Mouse (Mus musculus) limb, embryonic 11.5 days (tissue): Measurements from ENCODE around the gene Pdcd11. TPM values are rescaled to one million over a fixed set of nuclear protein-coding genes. Genes with fewer than 3 reads are reported as not detected.
A peak's percentile ranks its signal among the peaks of the same experiment; 100 is the strongest.

Experiments used
- ATAC-seq: fragments of 200-750 bp; cut with Nextera tagmentation; 2 replicates; pipeline ENCODE4 v1.8.0; 2017; ENCODE audit warnings: low read depth; ENCODE audit not compliant: insufficient number of reproducible peaks, low FRiP score, low TSS enrichment
- DNase-seq: peaks from one replicate; pipeline ENCODE4 v3.0.0-alpha.2; 2015; ENCODE audit warnings: low spot score
- H3K27ac ChIP-seq: fragments of 300-500 bp; sonication (generic); replicated peaks from 2 replicates; pipeline ENCODE4 v1.5.1; 2014; ENCODE audit warnings: low read depth, mild to moderate bottlenecking, low read length
- H3K27me3 ChIP-seq: fragments of 300-500 bp; sonication (generic); 2 replicates; pipeline ENCODE4 v1.6.1; 2014; ENCODE audit warnings: mild to moderate bottlenecking, low read length, mixed read lengths; ENCODE audit not compliant: control insufficient read depth, insufficient read depth
- H3K36me3 ChIP-seq: fragments of 300-500 bp; sonication (generic); 2 replicates; pipeline ENCODE4 v1.6.1; 2014; ENCODE audit warnings: mild to moderate bottlenecking, low read length, moderate library complexity, mixed read lengths; ENCODE audit not compliant: control insufficient read depth, insufficient read depth
- H3K4me1 ChIP-seq: fragments of 300-500 bp; sonication (generic); 2 replicates; pipeline ENCODE4 v1.6.1; 2014; ENCODE audit warnings: low read length, mixed read lengths; ENCODE audit not compliant: control insufficient read depth, insufficient read depth
- H3K4me2 ChIP-seq: fragments of 300-500 bp; sonication (generic); 2 replicates; pipeline ENCODE4 v1.6.1; 2014; ENCODE audit warnings: low read depth, mild to moderate bottlenecking, moderate library complexity; ENCODE audit not compliant: severe bottlenecking
- H3K4me3 ChIP-seq: fragments of 300-500 bp; sonication (generic); 2 replicates; pipeline ENCODE4 v1.5.1; 2014; ENCODE audit warnings: low read depth, low read length
- H3K9ac ChIP-seq: fragments of 300-500 bp; sonication (generic); 2 replicates; pipeline ENCODE4 v1.6.1; 2014; ENCODE audit warnings: mild to moderate bottlenecking, low read length
- H3K9me3 ChIP-seq: fragments of 300-500 bp; sonication (generic); 2 replicates; pipeline ENCODE4 v1.6.1; 2016; ENCODE audit warnings: low read length; ENCODE audit not compliant: control insufficient read depth
- WGBS: fragments of 180-500 bp; shearing (Covaris S2); extraction: QIAGEN DNeasy Blood & Tissue Kit; methylation state at CpG from one replicate; pipeline ENCODE4 v1.1.7; 2014; 5-methylcytosine and 5-hydroxymethylcytosine counted together
- polyA plus RNA-seq: library from polyadenylated mRNA; unstranded; fragments of >200 nt; fragmentation: Nextera tagmentation; extraction: Ambion mirVana; gene quantifications from 2 replicates; pipeline ENCODE4 v1.2.1, GENCODE M21; 2014

Pdcd11 gene
- polyA plus RNA-seq, 1 experiment from 2014 or later, result 11.0 TPM

DNA sequence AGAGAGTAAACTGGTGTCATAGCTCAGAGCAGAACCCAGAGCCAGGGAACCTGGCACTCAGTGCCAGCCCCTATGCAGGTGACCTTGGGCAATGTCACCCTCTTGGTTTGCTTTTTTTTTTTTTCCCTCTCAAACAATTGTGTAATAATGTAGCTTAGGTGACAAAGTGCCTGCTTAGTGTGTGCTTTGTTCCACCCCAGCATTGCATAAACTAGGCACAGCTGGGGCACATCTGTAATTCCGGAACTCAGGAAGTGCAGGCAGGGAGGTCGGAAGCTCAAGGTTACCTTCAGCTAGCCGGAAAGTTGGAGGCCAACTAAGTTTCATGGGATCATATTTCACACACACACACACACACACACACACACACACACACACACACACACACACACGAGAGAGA, 59.3 kb downstream of the Pdcd11 start:
- peak; percentile 45 for DNase-seq
- Histone ChIP-seq H3K9me3 (no peaks in the 10 kb centered on the region), H3K36me3 (no peaks in the 10 kb centered on the region), H3K4me2 (no peak overlapping the region), H3K27me3 (no peaks in the 10 kb centered on the region), H3K4me3 (no peak overlapping the region), H3K4me1 (0 out of 2 replicates have a peak, but pooled peaks cover 6% of the 10 kb centered on the region), H3K9ac (no peak overlapping the region), H3K27ac (peak overlapping the region; percentile 10)
- 13% methylated on average over 4 of the region's 4 CpGs for WGBS
- no peak for ATAC-seq

DNA sequence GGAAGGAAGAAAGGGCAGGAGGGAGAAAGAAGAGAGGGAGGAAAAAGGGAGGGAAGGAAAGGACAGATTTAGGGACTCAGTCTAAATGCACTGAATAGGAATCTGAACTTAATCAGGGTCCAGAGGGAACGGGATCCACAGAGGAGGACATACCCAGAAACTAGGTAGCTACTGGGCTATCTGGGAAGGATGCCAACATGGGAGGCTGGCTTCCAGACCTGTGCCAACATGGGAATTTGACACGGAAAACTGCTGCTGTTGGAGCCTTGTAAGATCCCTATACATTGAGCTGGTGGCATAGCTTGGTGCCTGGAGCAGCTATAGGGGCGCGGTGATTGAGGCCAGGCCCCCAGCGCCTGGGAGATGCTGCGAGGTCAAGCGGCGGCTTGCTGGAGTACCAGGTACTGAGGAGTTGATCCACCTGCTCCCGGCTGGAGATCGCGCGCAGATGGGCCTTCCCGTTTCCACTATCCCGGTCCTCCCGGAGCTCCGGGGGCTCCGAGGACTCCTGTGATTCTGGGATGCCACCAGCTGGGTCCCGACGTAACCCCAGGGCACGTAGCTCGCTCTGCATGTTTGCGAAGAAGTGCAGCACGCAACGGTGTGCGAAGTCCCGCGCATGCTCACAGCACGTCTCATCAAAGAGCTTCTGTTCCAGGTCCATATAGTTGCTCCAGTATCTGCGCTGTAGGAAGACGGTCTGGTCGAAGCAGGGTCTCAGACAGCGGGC, 60.9 kb downstream of the Pdcd11 start:
- WGBS, result 23% methylated on average over 32 of the region's 32 CpGs
- Histone ChIP-seq H3K4me1 (0 out of 2 replicates have a peak, but pooled peaks cover 6% of the 10 kb centered on the region), H3K27me3 (no peaks in the 10 kb centered on the region), H3K4me3 (peak overlapping the region; percentile 19), H3K36me3 (no peaks in the 10 kb centered on the region), H3K4me2 (peak overlapping the region; percentile 43), H3K9me3 (no peaks in the 10 kb centered on the region), H3K9ac (peak overlapping the region; percentile 35; the same call in 1 of the 2 replicates), H3K27ac (no peak overlapping the region)
- ATAC-seq (no peak), DNase-seq (peak; percentile 34)

DNA sequence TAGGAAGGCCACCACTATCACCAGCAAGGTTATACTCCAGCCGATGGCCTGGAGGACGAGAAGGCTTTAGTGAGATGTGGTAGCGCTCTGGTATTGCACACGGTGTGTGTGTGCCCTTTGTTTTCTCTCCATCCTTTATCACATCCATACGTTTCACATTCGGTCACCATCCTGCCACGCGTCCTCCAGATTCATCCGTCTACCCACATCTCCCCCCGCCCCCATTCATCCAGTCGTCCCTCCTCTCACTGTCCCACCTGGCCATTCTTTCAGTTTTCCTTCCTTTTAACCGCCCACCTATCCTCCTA, 61.4 kb downstream of the Pdcd11 start:
- ATAC-seq, result no peak
- H3K9ac ChIP-seq, result no peak overlapping the region

DNA sequence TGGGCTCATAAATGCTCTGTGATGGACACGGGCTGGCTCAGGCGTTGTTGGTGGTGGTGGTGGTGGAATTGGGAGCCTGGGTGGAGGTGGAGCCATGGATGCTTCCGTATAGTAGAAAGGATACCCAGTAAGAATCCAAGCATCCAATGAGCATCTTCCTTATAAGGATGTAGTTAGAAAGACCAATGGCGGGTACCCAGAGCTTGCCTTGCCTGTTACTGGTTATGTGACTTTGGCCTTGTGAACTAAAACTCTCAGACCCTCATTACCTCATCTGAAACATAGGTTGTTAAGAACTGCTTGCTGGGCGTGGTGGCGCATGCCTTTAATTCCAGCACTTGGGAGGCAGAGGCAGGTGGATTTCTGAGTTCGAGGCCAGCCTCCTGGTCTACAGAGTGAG, 63.2 kb downstream of the Pdcd11 start:
- H3K9me3 ChIP-seq, result no peaks in the 10 kb centered on the region
- H3K27me3 ChIP-seq, result no peaks in the 10 kb centered on the region
- H3K4me1 ChIP-seq, result 0 out of 2 replicates have a peak, but pooled peaks cover 6% of the 10 kb centered on the region
- H3K27ac ChIP-seq, result no peak overlapping the region
- WGBS, result 86% methylated on average over 7 of the region's 7 CpGs
- H3K4me3 ChIP-seq, result no peak overlapping the region
- ATAC-seq (no peak), DNase-seq (no peak)
- no peaks in the 10 kb centered on the region for H3K36me3 ChIP-seq
- no peak overlapping the region for H3K9ac ChIP-seq
- H3K4me2 ChIP-seq, result no peak overlapping the region

More for the DNA sequence above, 61.4 kb downstream of the Pdcd11 start:
- DNase-seq, result no peak
- Histone ChIP-seq H3K9me3 (no peaks in the 10 kb centered on the region), H3K36me3 (no peaks in the 10 kb centered on the region), H3K4me2 (peak overlapping the region; percentile 43; the same call in 1 of the 2 replicates), H3K4me3 (no peak overlapping the region), H3K27ac (no peak overlapping the region), H3K27me3 (no peaks in the 10 kb centered on the region), H3K4me1 (0 out of 2 replicates have a peak, but pooled peaks cover 6% of the 10 kb centered on the region)
- 64% methylated on average over 12 of the region's 12 CpGs for WGBS

DNA sequence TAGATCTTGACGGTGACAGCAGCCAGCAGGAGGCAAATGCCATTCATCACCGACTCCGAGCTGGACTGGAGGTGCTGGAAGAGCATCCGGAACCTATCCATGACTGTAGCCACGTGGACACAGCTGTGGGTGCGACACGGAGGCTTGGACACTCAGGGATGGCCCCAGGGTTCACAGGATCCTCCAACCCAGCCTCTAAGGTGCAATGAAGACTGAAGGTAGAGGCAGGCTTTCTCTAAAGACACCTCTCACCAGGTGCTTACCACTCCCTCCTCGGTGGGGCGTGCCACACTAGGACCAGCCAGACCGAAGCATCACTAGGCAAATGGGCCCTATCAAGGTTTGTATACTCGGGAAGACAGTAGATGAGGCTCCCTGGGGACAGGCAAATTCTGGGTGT, 67.1 kb downstream of the Pdcd11 start, which contains the start of gene Calhm3:
Calhm3 (minus strand) TSS at position 101 of the 400 bp plus-strand sequence.
- Histone ChIP-seq H3K36me3 (no peaks in the 10 kb centered on the region), H3K9ac (no peak within 1 kb of the TSS), H3K9me3 (no peaks in the 10 kb centered on the region), H3K27ac (no peak within 1 kb of the TSS), H3K27me3 (no peaks in the 10 kb centered on the region), H3K4me1 (no peaks in the 10 kb centered on the region), H3K4me2 (no peak within 1 kb of the TSS), H3K4me3 (no peak within 1 kb of the TSS)
- ATAC-seq (no peak), DNase-seq (no peak)
- 82% methylated on average over 11 of the region's 11 CpGs for WGBS

DNA sequence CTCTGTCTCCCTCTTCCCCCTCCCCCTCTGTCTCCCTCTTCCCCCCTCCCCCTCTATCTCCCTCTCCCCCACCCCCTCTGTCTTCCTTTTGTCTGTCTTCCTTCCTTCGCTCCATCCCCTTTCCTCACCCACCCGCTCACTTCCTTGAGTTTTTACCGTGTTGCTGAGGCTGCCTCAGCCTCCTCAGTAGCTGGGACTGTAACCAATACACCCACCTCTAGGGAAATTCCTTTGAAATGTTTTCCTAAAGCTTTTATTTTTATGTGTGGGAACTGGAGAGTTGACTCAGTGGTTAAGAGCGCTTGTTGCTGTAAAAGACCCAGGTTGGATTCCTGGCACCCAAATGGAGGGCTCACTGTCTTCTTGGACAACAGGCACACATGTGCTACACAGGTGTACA, 71.1 kb downstream of the Pdcd11 start:
- Histone ChIP-seq H3K36me3 (no peaks in the 10 kb centered on the region), H3K9ac (no peak overlapping the region), H3K4me2 (no peak overlapping the region), H3K27ac (no peak overlapping the region), H3K4me1 (0 out of 2 replicates have a peak, but pooled peaks cover 2% of the 10 kb centered on the region), H3K27me3 (no peaks in the 10 kb centered on the region), H3K9me3 (no peaks in the 10 kb centered on the region), H3K4me3 (no peak overlapping the region)
- 60% methylated on average over 3 of the region's 4 CpGs for WGBS
- ATAC-seq (no peak), DNase-seq (no peak)

DNA sequence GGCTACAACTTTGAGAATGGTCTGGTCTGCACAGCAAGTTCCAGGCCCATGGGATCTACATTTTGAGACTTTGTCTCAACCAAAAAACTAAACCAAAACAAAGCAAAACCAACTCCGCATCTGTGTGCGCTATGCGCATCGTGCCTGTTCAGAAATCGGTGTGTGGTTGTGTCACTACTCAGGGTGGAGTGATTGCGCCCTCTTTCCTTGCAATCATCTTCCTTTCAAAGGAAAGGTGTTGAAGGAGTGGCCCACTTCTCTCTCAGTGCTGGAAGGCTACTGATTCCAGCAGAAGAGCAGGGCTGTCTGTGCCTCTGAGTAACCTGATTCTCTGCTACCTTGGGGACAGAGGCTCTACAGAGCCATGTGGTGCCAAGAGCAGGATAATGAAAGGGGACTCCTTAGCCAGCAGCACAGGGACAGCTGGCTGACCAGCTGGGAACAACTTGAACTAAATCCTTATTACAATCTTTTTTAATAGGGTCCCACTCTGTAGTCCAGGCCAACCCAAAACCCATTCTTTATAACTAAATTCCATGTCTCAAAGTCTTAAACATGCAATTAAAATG, 72.7 kb downstream of the Pdcd11 start:
- WGBS, result 91% methylated on average over 6 of the region's 6 CpGs
- ATAC-seq (no peak), DNase-seq (no peak)
- Histone ChIP-seq H3K4me2 (no peak overlapping the region), H3K9me3 (no peaks in the 10 kb centered on the region), H3K4me3 (no peak overlapping the region), H3K9ac (no peak overlapping the region), H3K4me1 (0 out of 2 replicates have a peak, but pooled peaks cover 2% of the 10 kb centered on the region), H3K27ac (no peak overlapping the region), H3K27me3 (no peaks in the 10 kb centered on the region), H3K36me3 (no peaks in the 10 kb centered on the region)

DNA sequence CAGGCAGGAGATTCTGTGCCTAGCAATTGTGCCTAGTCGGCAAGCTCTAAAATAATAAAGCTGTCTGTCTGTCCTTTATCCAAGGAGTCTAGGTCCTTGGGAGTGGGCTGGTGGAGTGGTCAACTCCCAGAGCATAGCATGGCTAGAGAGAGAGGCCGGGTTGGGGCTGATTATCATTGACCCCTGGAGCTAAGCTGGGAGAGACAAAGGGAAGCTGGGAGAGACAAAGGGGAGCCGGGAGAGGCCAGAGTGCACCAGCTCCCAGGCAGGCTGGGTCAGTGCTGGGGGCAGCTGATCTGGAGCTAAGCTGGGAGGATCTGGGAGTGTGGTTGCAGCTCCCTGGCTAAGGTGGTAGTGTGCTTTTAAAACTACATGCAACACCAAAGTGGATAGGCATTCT, 76.2 kb downstream of the Pdcd11 start:
- Histone ChIP-seq H3K4me3 (no peak overlapping the region), H3K27me3 (no peaks in the 10 kb centered on the region), H3K9me3 (no peaks in the 10 kb centered on the region), H3K9ac (no peak overlapping the region), H3K4me1 (0 out of 2 replicates have a peak, but pooled peaks cover 2% of the 10 kb centered on the region), H3K4me2 (no peak overlapping the region), H3K27ac (no peak overlapping the region), H3K36me3 (no peaks in the 10 kb centered on the region)
- no peak for ATAC-seq
- DNase-seq, result no peak
- 38% methylated on average over 3 of the region's 3 CpGs for WGBS
